Mouse (Mus musculus) cerebellum, adult 2 months (tissue): Measurements from ENCODE around the gene Acacb.

Experiments
- CTCF ChIP-seq: fragments of 200-500 bp; IDR thresholded peaks from 2 replicates; pipeline ENCODE4 v1.5.1; 2011; ENCODE audit warnings: low read depth, mild to moderate bottlenecking, control low read depth, low read length, moderate library complexity, borderline replicate concordance; ENCODE audit not compliant: insufficient read depth
- POLR2A ChIP-seq: fragments of 200-500 bp; IDR thresholded peaks from 2 replicates; pipeline ENCODE4 v1.6.1; 2011; ENCODE audit warnings: low read length, control low read depth, borderline replicate concordance; ENCODE audit not compliant: insufficient read depth

DNA sequence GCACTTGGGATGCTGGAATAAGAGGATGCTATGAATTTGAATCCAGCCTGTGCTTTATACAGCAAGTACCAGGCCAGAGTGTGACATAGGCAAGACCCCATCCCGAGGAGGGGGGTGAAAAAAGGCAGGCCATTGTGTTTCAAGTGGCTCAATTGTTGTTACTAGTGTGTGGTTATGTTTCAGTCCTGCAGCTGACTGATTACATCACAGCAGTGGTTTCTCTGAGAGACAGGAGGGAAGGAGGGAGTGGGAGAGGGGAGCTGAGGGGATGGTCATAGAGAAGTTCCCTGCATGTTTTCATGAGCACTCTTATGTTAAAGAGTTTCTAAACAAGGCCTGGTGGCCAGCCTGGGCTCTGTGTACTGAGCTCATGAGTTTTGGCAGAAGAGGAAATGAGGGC is 43.5 kb upstream of the Acacb start:
- TF ChIP-seq POLR2A: no peak
- no peak for TF ChIP-seq CTCF
